Mouse (Mus musculus) G1E (cell line): ENCODE results near the gene Agbl4.

ENCODE experiments used
- CTCF ChIP-seq: IDR thresholded peaks from 2 replicates; pipeline ENCODE4 v1.5.1; 2012; ENCODE audit warnings: low read depth, low read length, inconsistent platforms, mixed read lengths
- GATA1 ChIP-seq: IDR thresholded peaks from 2 replicates; pipeline ENCODE4 v1.6.1; 2012; ENCODE audit warnings: borderline replicate concordance, low read length, inconsistent platforms, mixed read lengths
- POLR2AphosphoS5 ChIP-seq: IDR thresholded peaks from 2 replicates; pipeline ENCODE4 v1.6.1; 2012; ENCODE audit warnings: low read depth, low read length, inconsistent platforms; ENCODE audit not compliant: insufficient replicate concordance
- TAL1 ChIP-seq: conservative IDR thresholded peaks from 2 replicates; pipeline ENCODE4 v1.6.1; 2012; ENCODE audit warnings: low read depth, low read length, inconsistent platforms, mixed read lengths

DNA sequence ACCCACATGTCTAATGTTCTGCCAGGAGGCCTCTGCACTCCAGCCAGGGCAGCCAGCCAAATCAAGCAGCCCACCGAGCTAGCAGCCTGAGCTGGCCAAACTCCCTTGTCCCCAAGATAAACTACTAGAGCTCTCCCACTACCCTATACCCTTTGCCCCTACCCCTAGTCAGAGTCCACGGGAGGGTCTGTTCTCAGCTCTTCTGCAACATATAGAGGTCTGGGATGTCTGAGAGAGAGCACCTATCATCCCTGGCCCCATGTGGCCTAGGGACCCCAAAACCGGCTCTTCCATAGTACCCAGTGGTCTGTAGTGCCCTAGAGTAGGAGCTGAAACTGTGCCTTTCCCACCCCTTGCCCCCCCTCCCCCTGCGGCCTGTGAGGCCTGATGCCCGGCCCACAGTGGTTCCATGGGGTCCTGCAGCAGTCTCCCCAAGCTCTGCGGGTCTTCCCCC lies 677.3 kb downstream of the Agbl4 start:
- TF ChIP-seq CTCF (no peak), POLR2AphosphoS5 (no peak), TAL1 (no peak), GATA1 (no peak)
